Mouse (Mus musculus): ENCODE measurements around the gene Vipr2.

The Vipr2 gene

GRCm38 (mm10) chr12:116096361-116096904, 18.9 kb downstream of the Vipr2 start:
- CTCF ChIA-PET = no interaction called here

GRCm38 (mm10) chr12:116097166-116097565, 19.6 kb downstream of the Vipr2 start:
- CTCF ChIA-PET = no interaction called here

- CTCF ChIA-PET = no interaction called here
These were observed 24.4 kb downstream of the Vipr2 start for GRCm38 (mm10) chr12:116101945-116102344.

- CTCF ChIA-PET = no interaction called here
These were observed 32.2 kb downstream of the Vipr2 start for GRCm38 (mm10) chr12:116109451-116110353.

- CTCF ChIA-PET = no interaction called here
These were observed 33.6 kb downstream of the Vipr2 start for GRCm38 (mm10) chr12:116111007-116111694.

- CTCF ChIA-PET = no interaction called here
These were observed 38.3 kb downstream of the Vipr2 start for GRCm38 (mm10) chr12:116115781-116116180.

- CTCF ChIA-PET = no interaction called here
These were observed 38.9 kb downstream of the Vipr2 start for GRCm38 (mm10) chr12:116116455-116116854.

GRCm38 (mm10) chr12:116117352-116117929, 39.9 kb downstream of the Vipr2 start:
- CTCF ChIA-PET = no interaction called here

- CTCF ChIA-PET = no interaction called here
These were observed 41.5 kb downstream of the Vipr2 start for GRCm38 (mm10) chr12:116119001-116119400.

GRCm38 (mm10) chr12:116123786-116124185, 46.3 kb downstream of the Vipr2 start:
- CTCF ChIA-PET = no interaction called here

- CTCF ChIA-PET = no interaction called here
These were observed 53.4 kb downstream of the Vipr2 start for GRCm38 (mm10) chr12:116130936-116131335.

- CTCF ChIA-PET = interaction anchor here (0.6 kb wide), 1 partner anchor 87 kb away, joined by 14 read pairs; no protein-coding TSS in a partner anchor
These were observed 55.4 kb downstream of the Vipr2 start for GRCm38 (mm10) chr12:116132909-116133308.

- CTCF ChIA-PET = no interaction called here
These were observed 58.4 kb downstream of the Vipr2 start for GRCm38 (mm10) chr12:116135906-116136305.

- CTCF ChIA-PET = interaction anchor here (0.7 kb wide), 1 partner anchor 1224 kb away, joined by 3 read pairs; no protein-coding TSS in a partner anchor
These were observed 61.0 kb downstream of the Vipr2 start for GRCm38 (mm10) chr12:116138322-116139205.

GRCm38 (mm10) chr12:116140605-116141004, 63.1 kb downstream of the Vipr2 start:
- CTCF ChIA-PET = no interaction called here

- CTCF ChIA-PET = interaction anchor here (0.7 kb wide), 1 partner anchor 37 kb away, joined by 8 read pairs; no protein-coding TSS in a partner anchor
These were observed 64.3 kb downstream of the Vipr2 start for GRCm38 (mm10) chr12:116141816-116142215.

- CTCF ChIA-PET = interaction anchor here (0.6 kb wide), 1 partner anchor 86 kb away, joined by 3 read pairs; no protein-coding TSS in a partner anchor
These were observed 64.9 kb downstream of the Vipr2 start for GRCm38 (mm10) chr12:116142464-116142863.

- CTCF ChIA-PET = interaction anchor here (0.7 kb wide), 1 partner anchor 48 kb away, joined by 4 read pairs; no protein-coding TSS in a partner anchor
These were observed 67.7 kb downstream of the Vipr2 start for GRCm38 (mm10) chr12:116145246-116145645.

GRCm38 (mm10) chr12:116145686-116146085, 68.2 kb downstream of the Vipr2 start:
- CTCF ChIA-PET = interaction anchor here (0.7 kb wide), 1 partner anchor 47 kb away, joined by 4 read pairs; no protein-coding TSS in a partner anchor

- CTCF ChIA-PET = no interaction called here
These were observed 69.6 kb downstream of the Vipr2 start for GRCm38 (mm10) chr12:116146996-116147634.
